ENCODE assay signal across 8 mouse cellular contexts in the genomic region with DNA sequence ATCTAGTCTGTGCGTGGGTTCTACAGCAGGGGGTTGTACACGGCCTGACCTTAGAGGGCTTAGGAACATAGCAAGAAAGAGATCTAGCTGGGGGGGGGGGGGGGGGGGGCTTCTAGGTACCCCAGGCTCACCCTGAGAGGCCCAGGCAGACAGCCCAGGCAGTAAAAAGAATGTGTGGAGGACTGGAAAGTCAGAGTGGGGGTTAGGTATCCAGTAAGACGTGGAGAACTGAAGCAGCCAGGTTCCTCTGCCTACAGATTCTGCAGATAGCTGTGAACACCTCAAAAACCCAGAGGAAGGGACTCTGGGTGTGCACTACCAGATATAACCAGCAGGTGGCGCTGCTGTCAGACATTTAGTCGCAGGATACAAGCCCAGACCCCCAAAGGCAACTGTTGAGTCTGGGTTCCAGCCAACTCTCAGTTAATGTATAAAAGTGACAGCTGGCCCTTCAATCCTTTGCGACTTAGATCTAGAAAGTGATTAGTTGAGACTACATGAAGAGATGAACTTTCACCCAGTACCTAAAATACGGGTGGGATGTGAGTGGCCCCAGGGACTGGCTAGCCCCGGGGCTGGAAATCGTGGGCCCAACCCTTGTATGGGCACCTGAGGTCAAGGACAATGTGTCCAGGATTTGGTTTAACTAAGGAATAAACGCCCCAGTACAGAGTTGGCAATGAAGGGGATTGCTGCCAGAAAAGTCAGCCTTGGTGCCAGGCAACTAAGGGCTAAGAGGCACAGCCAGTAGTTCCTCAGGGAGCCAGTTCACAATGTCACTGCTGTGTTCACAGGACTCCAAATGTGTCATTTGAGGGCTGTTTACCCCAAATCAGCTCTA.
DNase-seq lines count a peak whose midpoint lies in the region; ATAC-seq lines count a peak whose summit lies in the region.

No protein-coding gene starts in this region.

- no peak for ATAC-seq in liver, embryonic 12.5 days
- ATAC-seq in kidney, embryonic 15.5 days (replicated peaks; ENCODE audit: low FRiP score): peak; percentile 50; the same call in 1 of the 2 replicates
- ATAC-seq in liver, embryonic 11.5 days (replicated peaks; ENCODE audit: low FRiP score): no peak
- peak; percentile 58; the same call in 1 of the 2 replicates for ATAC-seq in neural tube, embryonic 13.5 days (ENCODE audit: low read depth)

- H3K4me2 ChIP-seq in liver, embryonic 12.5 days: no peak overlapping the region
- no peak overlapping the region for H3K4me2 ChIP-seq in kidney, embryonic 15.5 days
- H3K4me2 ChIP-seq in liver, embryonic 11.5 days: no peak overlapping the region
- no peak overlapping the region for H3K4me2 ChIP-seq in neural tube, embryonic 13.5 days

- no peaks in the 10 kb centered on the region for H3K4me1 ChIP-seq in liver, embryonic 12.5 days
- peaks cover 24% of the 10 kb centered on the region for H3K4me1 ChIP-seq in kidney, embryonic 15.5 days
- H3K4me1 ChIP-seq in liver, embryonic 11.5 days (replicated peaks; ENCODE audit: control insufficient read depth, insufficient read depth, low read length): peaks cover 8% of the 10 kb centered on the region
- peaks cover 25% of the 10 kb centered on the region for H3K4me1 ChIP-seq in neural tube, embryonic 13.5 days (replicated peaks)

- H3K4me3 ChIP-seq in liver, embryonic 12.5 days: no peak overlapping the region
- H3K4me3 ChIP-seq in kidney, embryonic 15.5 days (replicated peaks): no peak overlapping the region
- H3K4me3 ChIP-seq in liver, embryonic 11.5 days (ENCODE audit: low read depth, low read length): no peak overlapping the region
- no peak overlapping the region for H3K4me3 ChIP-seq in neural tube, embryonic 13.5 days

- H3K9ac ChIP-seq in liver, embryonic 12.5 days: no peak overlapping the region
- H3K9ac ChIP-seq in kidney, embryonic 15.5 days: no peak overlapping the region
- H3K9ac ChIP-seq in liver, embryonic 11.5 days (ENCODE audit: low read depth, low read length): no peak overlapping the region
- H3K9ac ChIP-seq in neural tube, embryonic 13.5 days: no peak overlapping the region

- no peaks in the 10 kb centered on the region for H3K9me3 ChIP-seq in liver, embryonic 12.5 days (replicated peaks)
- no peaks in the 10 kb centered on the region for H3K9me3 ChIP-seq in kidney, embryonic 15.5 days (replicated peaks)
- H3K9me3 ChIP-seq in liver, embryonic 11.5 days (ENCODE audit: control insufficient read depth, low read length): no peaks in the 10 kb centered on the region
- H3K9me3 ChIP-seq in neural tube, embryonic 13.5 days: no peaks in the 10 kb centered on the region

- peak; percentile 75 for DNase-seq in liver
- peak; percentile 98 for DNase-seq in embryo, embryonic 10.5 days (ENCODE audit: low spot score)
- DNase-seq in heart, adult 18-20 months: peak; percentile 57 to 90
- DNase-seq in liver, embryonic 11.5 days (ENCODE audit: low spot score): peak; percentile 70
- DNase-seq in thymus, adult 18-20 months: peak; percentile 42 to 43

- no peak overlapping the region for H3K27ac ChIP-seq in liver, embryonic 12.5 days
- 0 out of 2 replicates have a peak overlapping the region, but pooled peaks have one; percentile 27 for H3K27ac ChIP-seq in kidney, embryonic 15.5 days
- H3K27ac ChIP-seq in liver, embryonic 11.5 days (ENCODE audit: low read depth, low read length): no peak overlapping the region
- H3K27ac ChIP-seq in neural tube, embryonic 13.5 days (replicated peaks): no peak overlapping the region

- WGBS in liver, embryonic 12.5 days (ENCODE audit: insufficient replicate concordance): 26% methylated on average over 10 of the region's 10 CpGs
- 27% methylated on average over 10 of the region's 10 CpGs for whole genome bisulfite sequencing in kidney, embryonic 15.5 days
- 33% methylated on average over 10 of the region's 10 CpGs for whole genome bisulfite sequencing in liver, embryonic 11.5 days
- 35% methylated on average over 10 of the region's 10 CpGs for WGBS in neural tube, embryonic 13.5 days

- no peaks in the 10 kb centered on the region for H3K27me3 ChIP-seq in liver, embryonic 12.5 days (replicated peaks)
- H3K27me3 ChIP-seq in kidney, embryonic 15.5 days: peaks cover 10% of the 10 kb centered on the region; the same call in 1 of the 2 replicates
- no peaks in the 10 kb centered on the region; the same call in 1 of the 2 replicates for H3K27me3 ChIP-seq in liver, embryonic 11.5 days (replicated peaks; ENCODE audit: control insufficient read depth, insufficient read depth, low read length)
- H3K27me3 ChIP-seq in neural tube, embryonic 13.5 days: no peaks in the 10 kb centered on the region

- H3K36me3 ChIP-seq in liver, embryonic 12.5 days: no peaks in the 10 kb centered on the region
- H3K36me3 ChIP-seq in kidney, embryonic 15.5 days: peaks cover 12% of the 10 kb centered on the region
- no peaks in the 10 kb centered on the region for H3K36me3 ChIP-seq in liver, embryonic 11.5 days (ENCODE audit: control insufficient read depth, insufficient read depth, low read length)
- H3K36me3 ChIP-seq in neural tube, embryonic 13.5 days: no peaks in the 10 kb centered on the region

Comparison
In these comparisons a context has a peak if more than half of its experiments do, and no peak if none do; other contexts are left out.
1. DNase-seq: peak in every context shown above with its lines; median percentile 98 in embryo, embryonic 10.5 days; 75 in liver; 74 in heart, adult 18-20 months; 70 in liver, embryonic 11.5 days; 42 in thymus, adult 18-20 months.
2. ATAC-seq: peak in kidney, embryonic 15.5 days (single experiment) and neural tube, embryonic 13.5 days (single experiment); none in liver, embryonic 12.5 days (single experiment) and liver, embryonic 11.5 days (single experiment).